Mouse (Mus musculus) forebrain, embryonic 15.5 days (tissue): ENCODE results near the gene Ttc19. TPM values are rescaled to one million over a fixed set of nuclear protein-coding genes. Genes with fewer than 3 reads are reported as not detected.

Source experiments
- ATAC-seq: fragments of 200-750 bp; cut with Nextera tagmentation; replicated peaks from 2 replicates; pipeline ENCODE4 v1.8.0; 2017; ENCODE audit warnings: mild to moderate bottlenecking, moderate TSS enrichment, moderate library complexity
- H3K27ac ChIP-seq: fragments of 300-500 bp; sonication (generic); replicated peaks from 2 replicates; pipeline ENCODE4 v1.5.1; 2015; ENCODE audit warnings: mild to moderate bottlenecking, inconsistent platforms
- H3K27me3 ChIP-seq: fragments of 300-500 bp; sonication (generic); 2 replicates; pipeline ENCODE4 v1.6.1; 2015; ENCODE audit warnings: inconsistent platforms
- H3K36me3 ChIP-seq: fragments of 300-500 bp; sonication (generic); 2 replicates; pipeline ENCODE4 v1.6.1; 2015; ENCODE audit warnings: mild to moderate bottlenecking, inconsistent platforms
- H3K4me1 ChIP-seq: fragments of 300-500 bp; sonication (generic); 2 replicates; pipeline ENCODE4 v1.6.1; 2015; ENCODE audit warnings: inconsistent platforms
- H3K4me2 ChIP-seq: fragments of 300-500 bp; sonication (generic); replicated peaks from 2 replicates; pipeline ENCODE4 v1.6.1; 2015; ENCODE audit warnings: mild to moderate bottlenecking, inconsistent platforms
- H3K4me3 ChIP-seq: fragments of 300-500 bp; sonication (generic); 2 replicates; pipeline ENCODE4 v1.5.1; 2015; ENCODE audit warnings: mild to moderate bottlenecking, inconsistent platforms
- H3K9ac ChIP-seq: fragments of 300-500 bp; sonication (generic); replicated peaks from 2 replicates; pipeline ENCODE4 v1.6.1; 2015; ENCODE audit warnings: mild to moderate bottlenecking, inconsistent platforms
- H3K9me3 ChIP-seq: fragments of 300-500 bp; sonication (generic); 2 replicates; pipeline ENCODE4 v1.6.1; 2016; ENCODE audit warnings: inconsistent platforms
- WGBS: fragments of 180-500 bp; shearing (Covaris S2); methylation state at CpG from one replicate; pipeline ENCODE4 v1.1.7; 2015; ENCODE audit warnings: mixed read lengths; 5-methylcytosine and 5-hydroxymethylcytosine counted together
- polyA plus RNA-seq: library from polyadenylated mRNA; unstranded; fragments of >200 nt; fragmentation: Nextera tagmentation; extraction: Ambion mirVana; gene quantifications from 2 replicates; pipeline ENCODE4 v1.2.1, GENCODE M21; 2015

The Ttc19 gene
- 33.1 and 33.9 TPM in 2 replicates for polyA plus RNA-seq

DNA sequence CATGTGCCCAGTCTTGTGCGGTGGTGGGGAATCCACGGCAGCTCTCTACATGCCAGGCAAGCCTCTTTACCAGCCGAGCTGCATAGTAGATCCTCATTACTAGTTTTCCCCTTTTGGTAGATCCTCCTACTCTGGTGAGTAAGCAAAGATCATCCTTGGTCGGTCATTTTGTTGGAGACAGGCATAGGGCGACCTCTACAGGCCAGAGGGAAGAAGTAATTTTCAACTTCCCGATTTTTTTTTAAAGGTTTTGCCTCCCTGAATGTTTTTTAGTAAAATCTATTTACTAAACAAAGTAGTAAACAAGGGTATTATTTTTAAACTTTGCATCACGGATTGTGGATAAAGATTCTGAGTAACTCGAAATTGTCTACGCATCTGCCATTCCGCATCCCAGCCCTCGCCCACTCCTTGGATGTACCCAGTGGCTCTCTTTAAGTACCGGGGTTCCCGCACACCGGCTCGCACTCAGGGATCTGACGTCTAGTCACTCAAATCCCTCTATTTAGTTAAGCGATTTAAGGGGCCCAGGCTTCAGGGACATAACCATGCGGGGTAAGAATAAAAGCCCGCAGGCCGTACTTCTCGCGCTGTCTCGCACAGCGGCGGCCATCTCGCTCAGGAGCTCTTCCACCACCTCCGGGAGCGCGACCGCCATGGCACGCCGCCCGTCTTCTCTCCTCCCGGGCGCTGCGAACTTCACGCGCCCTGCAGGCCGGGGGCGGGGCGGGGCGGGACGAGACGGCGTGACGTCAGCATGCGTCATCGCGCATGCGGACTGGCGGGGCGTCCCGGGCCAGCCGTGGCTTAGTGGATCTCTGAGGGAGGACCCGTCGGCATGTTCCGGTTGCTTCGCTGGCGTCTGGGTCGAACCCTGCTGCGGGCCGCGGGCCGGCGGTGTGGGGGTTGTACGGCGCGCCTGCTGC is at the start of gene Ttc19, which contains the start of gene Zswim7:
Gene Ttc19, plus strand, starts transcription at position 799 of the 926 bp plus-strand sequence.
Gene Zswim7, minus strand, starts transcription at position 701 of the 926 bp plus-strand sequence.
- under 1% methylated on average over 68 of the region's 68 CpGs for WGBS
- peak within 1 kb of the TSS; percentile 74 for H3K9ac ChIP-seq

DNA sequence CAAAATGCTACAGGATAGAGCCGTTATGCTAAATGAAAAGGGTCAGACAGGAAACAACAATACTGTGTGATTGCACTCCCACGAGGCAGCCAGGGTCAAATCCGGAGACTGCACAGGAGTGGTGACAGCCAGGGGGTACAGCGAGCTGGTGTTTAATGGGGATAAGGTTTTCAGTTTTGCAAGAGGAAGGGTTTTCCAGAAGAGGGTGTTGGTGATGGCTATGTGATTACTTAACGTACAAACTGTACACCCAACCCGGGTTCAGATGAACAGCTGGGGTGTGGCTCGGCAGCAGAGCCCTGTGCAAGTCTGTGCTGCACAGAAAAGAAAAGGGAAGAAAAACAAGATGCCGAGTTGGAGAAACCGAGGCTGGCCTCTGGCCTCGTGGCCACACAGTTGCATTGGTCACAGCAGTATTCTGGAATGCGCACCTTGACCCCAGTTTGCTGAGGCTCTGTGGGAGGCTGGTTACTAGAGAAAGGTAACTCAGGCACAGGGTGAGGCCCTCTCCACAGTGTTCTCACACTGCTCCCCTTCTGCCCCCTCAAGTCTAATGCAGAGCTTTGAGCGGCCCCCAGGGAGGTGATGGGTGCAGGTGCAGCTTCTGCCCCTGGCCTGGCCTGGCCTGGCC is 40.5 kb upstream of the Ttc19 start:
- no peak overlapping the region for H3K4me3 ChIP-seq
- no peak overlapping the region for H3K27ac ChIP-seq
- ATAC-seq, result no peak
- 84% methylated on average over 12 of the region's 12 CpGs for WGBS
- H3K27me3 ChIP-seq, result no peaks in the 10 kb centered on the region
- H3K9me3 ChIP-seq, result no peaks in the 10 kb centered on the region
- H3K9ac ChIP-seq, result no peak overlapping the region
- no peak overlapping the region for H3K4me2 ChIP-seq
- no peaks in the 10 kb centered on the region for H3K36me3 ChIP-seq
- H3K4me1 ChIP-seq, result no peaks in the 10 kb centered on the region

More for the DNA sequence above, at the start of gene Ttc19, which contains the start of gene Zswim7:
- no peaks in the 10 kb centered on the region for H3K9me3 ChIP-seq
- peak within 1 kb of the TSS; percentile 73 for H3K4me3 ChIP-seq
- H3K4me1 ChIP-seq, result peaks cover 11% of the 10 kb centered on the region
- peak within 1 kb of the TSS; percentile 77 for H3K4me2 ChIP-seq
- peaks cover 23% of the 10 kb centered on the region for H3K36me3 ChIP-seq
- H3K27ac ChIP-seq, result peak within 1 kb of the TSS; percentile 82
- no peaks in the 10 kb centered on the region for H3K27me3 ChIP-seq
- peak; percentile 97 for ATAC-seq

GRCm38 (mm10) chr11:62243871-62244270 is 37.4 kb upstream of the Ttc19 start:
- Histone ChIP-seq H3K9me3 (no peaks in the 10 kb centered on the region), H3K9ac (no peak overlapping the region), H3K4me1 (peaks cover 8% of the 10 kb centered on the region; the same call in 1 of the 2 replicates), H3K36me3 (no peaks in the 10 kb centered on the region), H3K27me3 (peaks cover 5% of the 10 kb centered on the region), H3K4me2 (no peak overlapping the region), H3K27ac (no peak overlapping the region), H3K4me3 (no peak overlapping the region)
- ATAC-seq, result no peak
- 87% methylated on average over 8 of the region's 8 CpGs for WGBS

GRCm38 (mm10) chr11:62244471-62244870 is 36.8 kb upstream of the Ttc19 start:
- Histone ChIP-seq H3K36me3 (no peaks in the 10 kb centered on the region), H3K4me2 (no peak overlapping the region), H3K4me1 (peaks cover 13% of the 10 kb centered on the region), H3K27me3 (peaks cover 11% of the 10 kb centered on the region), H3K27ac (no peak overlapping the region), H3K9me3 (no peaks in the 10 kb centered on the region), H3K9ac (no peak overlapping the region), H3K4me3 (no peak overlapping the region)
- 85% methylated on average over 4 of the region's 4 CpGs for WGBS
- no peak for ATAC-seq

DNA sequence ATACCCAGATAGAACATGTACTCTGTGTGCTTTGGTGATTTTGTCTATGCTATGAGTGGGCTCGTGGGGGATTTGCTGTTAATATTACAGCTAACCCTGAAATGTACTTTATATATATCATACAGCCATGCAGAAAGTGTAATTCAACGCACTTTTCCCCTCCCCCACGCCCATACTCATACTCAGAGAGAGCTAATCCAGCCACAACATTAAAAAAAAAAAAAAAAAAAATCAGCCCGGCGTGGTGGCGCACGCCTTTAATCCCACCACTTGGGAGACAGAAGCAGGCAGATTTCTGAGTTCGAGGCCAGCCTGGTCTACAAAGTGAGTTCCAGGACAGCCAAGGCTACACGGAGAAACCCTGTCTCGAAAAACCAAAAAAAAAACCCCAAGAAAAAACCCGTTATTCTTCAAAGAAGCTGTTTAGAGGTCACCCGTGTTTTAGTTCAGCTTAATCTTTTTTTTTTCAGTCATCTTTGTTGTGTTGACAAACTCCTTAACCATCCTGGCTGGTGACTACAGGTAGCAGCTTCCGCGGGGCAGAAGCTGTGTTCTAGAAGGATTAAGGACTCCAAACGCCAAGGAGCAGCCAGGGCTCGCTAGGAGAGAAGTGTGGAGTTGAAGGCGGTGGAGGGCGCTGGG is 33.4 kb upstream of the Ttc19 start:
- no peak for ATAC-seq
- H3K4me1 ChIP-seq, result peaks cover 18% of the 10 kb centered on the region
- H3K27ac ChIP-seq, result no peak overlapping the region
- 41% methylated on average over 18 of the region's 18 CpGs for WGBS
- H3K9me3 ChIP-seq, result no peaks in the 10 kb centered on the region
- H3K36me3 ChIP-seq, result no peaks in the 10 kb centered on the region
- peak overlapping the region; percentile 46; the same call in 1 of the 2 replicates for H3K9ac ChIP-seq
- H3K4me2 ChIP-seq, result peak overlapping the region; percentile 97
- peak overlapping the region; percentile 59 for H3K4me3 ChIP-seq
- peaks cover 29% of the 10 kb centered on the region for H3K27me3 ChIP-seq

GRCm38 (mm10) chr11:62248401-62249244 is 32.6 kb upstream of the Ttc19 start, which contains the start of gene Adora2b:
Gene Adora2b (plus strand): TSS chr11:62248984.
- Histone ChIP-seq H3K4me2 (peak within 1 kb of the TSS; percentile 97), H3K27ac (no peak within 1 kb of the TSS), H3K9ac (peak within 1 kb of the TSS; percentile 46), H3K4me3 (peak within 1 kb of the TSS; percentile 59), H3K27me3 (peaks cover 29% of the 10 kb centered on the region), H3K36me3 (no peaks in the 10 kb centered on the region), H3K4me1 (peaks cover 18% of the 10 kb centered on the region), H3K9me3 (no peaks in the 10 kb centered on the region)
- 1% methylated on average over 69 of the region's 69 CpGs for WGBS
- peak; percentile 88 for ATAC-seq

DNA sequence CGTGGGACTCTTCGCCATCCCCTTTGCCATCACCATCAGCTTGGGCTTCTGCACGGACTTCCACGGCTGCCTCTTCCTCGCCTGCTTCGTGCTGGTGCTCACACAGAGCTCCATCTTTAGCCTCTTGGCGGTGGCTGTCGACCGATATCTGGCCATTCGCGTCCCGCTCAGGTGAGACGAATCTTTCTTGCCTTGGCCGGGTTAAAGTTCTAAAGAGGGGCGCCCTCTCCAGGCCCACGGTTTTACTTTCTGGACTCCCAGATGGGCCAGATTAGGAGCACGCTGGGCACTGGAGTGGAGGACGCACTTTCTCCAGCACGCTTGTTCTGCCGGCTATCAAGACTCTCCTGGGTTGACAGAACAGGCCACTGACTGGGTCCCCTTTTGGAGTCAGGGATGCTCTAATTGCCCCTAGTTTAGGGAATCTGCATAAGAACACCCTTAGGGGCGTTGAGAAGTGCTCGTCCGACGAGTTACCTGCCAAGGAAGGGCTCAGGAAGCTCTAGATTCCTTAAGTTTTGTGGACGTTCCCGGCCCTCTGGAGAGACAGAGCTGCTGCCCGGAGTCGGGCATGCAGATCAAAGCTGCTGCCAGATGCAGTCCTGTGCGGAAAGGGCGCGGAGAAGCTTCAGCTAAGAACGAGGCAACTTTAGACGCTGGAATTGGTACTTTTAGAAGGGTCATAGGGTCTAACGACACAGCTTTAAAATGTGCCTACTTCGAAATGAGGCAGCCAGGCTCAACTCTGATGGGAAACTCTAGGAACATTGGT is 31.8 kb upstream of the Ttc19 start:
- Histone ChIP-seq H3K4me1 (peaks cover 18% of the 10 kb centered on the region), H3K4me2 (peak overlapping the region; percentile 97), H3K27me3 (peaks cover 29% of the 10 kb centered on the region), H3K27ac (no peak overlapping the region), H3K9ac (peak overlapping the region; percentile 46), H3K4me3 (peak overlapping the region; percentile 59), H3K9me3 (no peaks in the 10 kb centered on the region), H3K36me3 (no peaks in the 10 kb centered on the region)
- 3% methylated on average over 35 of the region's 35 CpGs for WGBS
- ATAC-seq, result peak; percentile 44

DNA sequence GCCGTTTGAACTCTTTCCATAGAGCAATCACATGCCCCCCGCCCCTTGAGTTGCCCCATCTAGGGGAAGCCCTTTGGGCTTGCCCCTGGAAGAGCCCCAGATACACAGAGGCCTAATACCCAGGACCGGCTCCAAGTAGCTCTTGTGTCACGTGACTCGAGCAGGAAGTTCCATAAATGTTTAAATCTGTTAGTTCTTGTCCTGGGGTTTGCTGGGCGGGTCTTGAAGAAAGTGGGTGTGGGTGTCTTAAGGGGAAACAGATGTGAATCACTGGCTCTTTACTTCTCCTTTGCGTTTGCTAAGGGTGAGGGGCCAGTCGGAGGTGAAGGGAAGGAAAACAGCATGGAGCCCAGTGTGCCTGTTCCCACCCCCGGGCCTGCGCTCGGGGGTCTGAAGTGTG is 30.2 kb upstream of the Ttc19 start:
- Histone ChIP-seq H3K27me3 (peaks cover 29% of the 10 kb centered on the region), H3K36me3 (no peaks in the 10 kb centered on the region), H3K4me1 (peaks cover 18% of the 10 kb centered on the region), H3K4me2 (no peak overlapping the region), H3K9me3 (no peaks in the 10 kb centered on the region), H3K4me3 (no peak overlapping the region), H3K9ac (no peak overlapping the region), H3K27ac (no peak overlapping the region)
- ATAC-seq, result no peak
- 78% methylated on average over 11 of the region's 11 CpGs for WGBS

DNA sequence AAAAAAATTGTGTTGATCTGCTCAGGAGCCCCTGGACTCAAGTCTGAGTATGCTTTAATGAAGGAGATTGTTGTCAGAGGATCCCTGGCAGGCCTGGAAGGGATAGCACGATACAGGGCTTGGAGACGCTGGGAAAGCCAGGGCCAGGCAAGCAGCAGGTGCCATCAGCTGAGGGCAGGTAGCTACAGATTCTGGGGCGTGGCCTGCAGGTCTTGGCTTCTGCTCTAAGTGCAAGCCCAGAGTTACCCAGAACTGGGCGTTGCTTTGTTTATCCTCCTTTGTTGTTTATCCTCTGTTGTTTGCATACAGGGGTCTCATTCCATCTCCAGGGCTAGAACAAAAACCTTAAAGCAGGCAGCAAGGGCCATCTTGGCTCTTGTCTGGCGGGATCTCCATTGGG is 27.9 kb upstream of the Ttc19 start:
- no peaks in the 10 kb centered on the region for H3K36me3 ChIP-seq
- H3K4me1 ChIP-seq, result peaks cover 15% of the 10 kb centered on the region
- H3K4me2 ChIP-seq, result no peak overlapping the region
- H3K9ac ChIP-seq, result no peak overlapping the region
- H3K27ac ChIP-seq, result no peak overlapping the region
- ATAC-seq, result no peak
- 81% methylated on average over 5 of the region's 5 CpGs for whole genome bisulfite sequencing
- H3K27me3 ChIP-seq, result peaks cover 29% of the 10 kb centered on the region
- H3K9me3 ChIP-seq, result no peaks in the 10 kb centered on the region
- H3K4me3 ChIP-seq, result no peak overlapping the region

DNA sequence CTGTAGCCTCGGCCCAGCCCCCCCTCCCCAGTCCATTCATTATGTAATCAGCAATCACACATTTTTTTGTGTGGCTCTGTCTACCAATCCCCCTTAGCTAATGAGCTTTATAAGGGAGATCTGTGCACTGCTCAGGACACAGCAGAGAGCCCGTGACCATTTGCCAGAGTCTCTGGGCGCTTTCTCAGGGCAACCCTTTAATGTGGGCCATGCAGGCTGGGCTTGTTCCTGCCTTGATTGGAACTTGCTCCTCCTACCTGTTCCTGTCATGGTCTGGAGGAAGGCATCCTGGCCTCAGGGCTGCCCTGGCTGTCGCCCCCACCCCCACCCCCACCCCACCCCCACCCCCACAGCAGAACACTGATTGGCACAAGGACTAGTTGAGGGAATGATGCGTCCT is 22.1 kb upstream of the Ttc19 start:
- no peaks in the 10 kb centered on the region for H3K27me3 ChIP-seq
- no peaks in the 10 kb centered on the region for H3K9me3 ChIP-seq
- no peak for ATAC-seq
- 53% methylated on average over 5 of the region's 5 CpGs for WGBS
- no peak overlapping the region for H3K9ac ChIP-seq
- H3K4me2 ChIP-seq, result no peak overlapping the region
- H3K27ac ChIP-seq, result no peak overlapping the region
- no peaks in the 10 kb centered on the region for H3K4me1 ChIP-seq
- no peak overlapping the region for H3K4me3 ChIP-seq
- no peaks in the 10 kb centered on the region for H3K36me3 ChIP-seq

DNA sequence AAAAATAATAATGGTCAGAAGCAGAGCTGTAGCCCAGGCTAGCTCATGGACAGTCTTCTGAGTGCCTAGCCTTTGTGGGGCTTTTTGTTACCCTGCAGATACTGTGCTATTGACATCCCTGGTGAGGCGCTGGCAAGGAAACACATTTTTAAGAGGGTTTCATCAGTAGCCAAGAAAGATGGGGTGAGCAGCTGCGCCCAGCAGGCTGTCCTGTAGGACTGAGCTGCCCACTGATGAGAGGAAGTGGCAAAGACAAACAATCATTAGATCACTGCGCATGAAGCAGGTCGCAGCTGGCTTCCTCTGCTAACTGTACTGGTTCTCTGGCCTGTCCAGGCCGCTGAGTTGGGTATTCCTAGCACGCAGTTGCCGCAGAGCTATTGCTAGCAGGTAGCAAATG is 17.7 kb upstream of the Ttc19 start:
- Histone ChIP-seq H3K27ac (no peak overlapping the region), H3K4me1 (peaks cover 15% of the 10 kb centered on the region), H3K27me3 (no peaks in the 10 kb centered on the region), H3K36me3 (no peaks in the 10 kb centered on the region), H3K4me2 (no peak overlapping the region), H3K9ac (no peak overlapping the region), H3K9me3 (no peaks in the 10 kb centered on the region), H3K4me3 (no peak overlapping the region)
- 80% methylated on average over 7 of the region's 7 CpGs for WGBS
- no peak for ATAC-seq
